Mouse (Mus musculus) ES-E14 (cell line): ENCODE measurements around the gene Dlat.

Source experiments
- CHD2 ChIP-seq: IDR thresholded peaks from 2 replicates; pipeline ENCODE4 v1.6.1; 2014; ENCODE audit warnings: mild to moderate bottlenecking, low read depth, low read length, inconsistent platforms
- HCFC1 ChIP-seq: IDR thresholded peaks from 2 replicates; pipeline ENCODE4 v1.6.1; 2012; ENCODE audit warnings: low read length, inconsistent platforms, borderline replicate concordance; ENCODE audit not compliant: insufficient read depth
- MAFK ChIP-seq: IDR thresholded peaks from 2 replicates; pipeline ENCODE4 v1.6.1; 2014; ENCODE audit warnings: mild to moderate bottlenecking, low read depth, low read length, inconsistent platforms; ENCODE audit not compliant: insufficient read depth
- ZC3H11A ChIP-seq: IDR thresholded peaks from 2 replicates; pipeline ENCODE4 v1.6.1; 2012; ENCODE audit warnings: low read depth, mild to moderate bottlenecking, inconsistent platforms, low read length, borderline replicate concordance
- ZNF384 ChIP-seq: IDR thresholded peaks from 2 replicates; pipeline ENCODE4 v1.6.1; 2012; ENCODE audit warnings: low read depth, low read length, inconsistent platforms

- TF ChIP-seq ZNF384 (no peak), HCFC1 (no peak), ZC3H11A (no peak), MAFK (no peak), CHD2 (no peak)
These were observed 41.7 kb downstream of the Dlat start for GRCm38 (mm10) chr9:50617794-50618330.
